Mouse (Mus musculus): Measurements from ENCODE around the gene Atg2b. TPM values are rescaled to one million over a fixed set of nuclear protein-coding genes. Genes with fewer than 3 reads are reported as not detected.

The Atg2b gene
- polyA plus RNA-seq, 1 experiment from 2014 or later: 12.8 TPM

- no peak for ATAC-seq (ENCODE audit: low FRiP score)
- Histone ChIP-seq H3K4me2 (no peak overlapping the region), H3K27me3 (0 out of 2 replicates have a peak, but pooled peaks cover 3% of the 10 kb centered on the region), H3K4me3 (no peak overlapping the region), H3K36me3 (no peaks in the 10 kb centered on the region), H3K27ac (no peak overlapping the region), H3K4me1 (replicated peaks) (peaks cover 10% of the 10 kb centered on the region), H3K9ac (no peak overlapping the region), H3K9me3 (no peaks in the 10 kb centered on the region)
- 53% methylated on average over 9 of the region's 9 CpGs for WGBS
Observed at GRCm38 (mm10) chr12:105582486-105582885, 102.5 kb downstream of the Atg2b start.

GRCm38 (mm10) chr12:105580490-105580889 lies 104.5 kb downstream of the Atg2b start:
- no peak for ATAC-seq (ENCODE audit: low FRiP score)
- Histone ChIP-seq H3K4me2 (no peak overlapping the region), H3K36me3 (no peaks in the 10 kb centered on the region), H3K27me3 (no peaks in the 10 kb centered on the region), H3K27ac (no peak overlapping the region), H3K9ac (no peak overlapping the region), H3K4me3 (no peak overlapping the region), H3K9me3 (no peaks in the 10 kb centered on the region), H3K4me1 (replicated peaks) (peaks cover 10% of the 10 kb centered on the region)
- 77% methylated on average over 17 of the region's 17 CpGs for WGBS

GRCm38 (mm10) chr12:105574356-105574755 lies 110.7 kb downstream of the Atg2b start:
- no peaks in the 10 kb centered on the region for H3K9me3 ChIP-seq
- no peaks in the 10 kb centered on the region for H3K4me1 ChIP-seq (replicated peaks)
- H3K4me3 ChIP-seq: no peak overlapping the region
- no peak for ATAC-seq (ENCODE audit: low FRiP score)
- H3K36me3 ChIP-seq: no peaks in the 10 kb centered on the region
- no peaks in the 10 kb centered on the region for H3K27me3 ChIP-seq
- WGBS: 86% methylated on average over 4 of the region's 4 CpGs
- no peak overlapping the region for H3K4me2 ChIP-seq
- H3K27ac ChIP-seq: no peak overlapping the region
- H3K9ac ChIP-seq: no peak overlapping the region

- H3K9ac ChIP-seq: no peak overlapping the region
- no peaks in the 10 kb centered on the region for H3K27me3 ChIP-seq
- no peak overlapping the region for H3K4me2 ChIP-seq
- H3K9me3 ChIP-seq: no peaks in the 10 kb centered on the region
- 76% methylated on average over 2 of the region's 2 CpGs for WGBS
- H3K4me1 ChIP-seq (replicated peaks): no peaks in the 10 kb centered on the region
- H3K4me3 ChIP-seq: no peak overlapping the region
- H3K27ac ChIP-seq: no peak overlapping the region
- H3K36me3 ChIP-seq: no peaks in the 10 kb centered on the region
- no peak for ATAC-seq (ENCODE audit: low FRiP score)
Observed at GRCm38 (mm10) chr12:105572622-105573021, 112.4 kb downstream of the Atg2b start.

GRCm38 (mm10) chr12:105571867-105572266 lies 113.1 kb downstream of the Atg2b start:
- H3K4me1 ChIP-seq (replicated peaks): no peaks in the 10 kb centered on the region
- no peak overlapping the region for H3K4me2 ChIP-seq
- no peak overlapping the region for H3K4me3 ChIP-seq
- no peak overlapping the region for H3K9ac ChIP-seq
- WGBS: 69% methylated on average over 3 of the region's 3 CpGs
- H3K27ac ChIP-seq: no peak overlapping the region
- H3K36me3 ChIP-seq: no peaks in the 10 kb centered on the region
- H3K9me3 ChIP-seq: peaks cover 5% of the 10 kb centered on the region; the same call in 1 of the 2 replicates
- H3K27me3 ChIP-seq: no peaks in the 10 kb centered on the region
- no peak for ATAC-seq (ENCODE audit: low FRiP score)

Other genes starting within 250 kb of the Atg2b start
- gene D430019H16Rik, start 231.4 kb downstream of the Atg2b start, polyA plus RNA-seq (2015; fragmentation: Nextera tagmentation; extraction: Ambion mirVana): 12.3 TPM in 2 replicates
- 1.6 and 1.7 TPM in 2 replicates for gene Bdkrb2, start 122.0 kb downstream of the Atg2b start, polyA plus RNA-seq (2015; fragmentation: Nextera tagmentation; extraction: Ambion mirVana)
- 0.25 TPM in 1 of 2 replicates, not detected in the other for gene Bdkrb1, start 82.1 kb downstream of the Atg2b start, polyA plus RNA-seq (2015; fragmentation: Nextera tagmentation; extraction: Ambion mirVana)
- 34.5 and 36.7 TPM in 2 replicates for gene Gskip, start 382 bp downstream of the Atg2b start, polyA plus RNA-seq (2015; fragmentation: Nextera tagmentation; extraction: Ambion mirVana)
- 2.2 and 2.8 TPM in 2 replicates for gene Ak7, start 20.8 kb upstream of the Atg2b start, polyA plus RNA-seq (2015; fragmentation: Nextera tagmentation; extraction: Ambion mirVana)
- 193 and 196 TPM in 2 replicates for gene Papola, start 99.5 kb upstream of the Atg2b start, polyA plus RNA-seq (2015; fragmentation: Nextera tagmentation; extraction: Ambion mirVana)

All from hindbrain, embryonic 13.5 days (tissue).